29 mouse cellular contexts compared by ENCODE assay signal in genomic region chr14:47521609-47522008, GRCm38 (mm10). TPM values are rescaled to one million over a fixed set of nuclear protein-coding genes. Genes with fewer than 3 reads are reported as not detected.
A peak's percentile ranks its signal among the peaks of the same experiment; 100 is the strongest.
DNase-seq lines count a peak whose midpoint lies in the region; ATAC-seq and TF ChIP-seq lines count a peak whose summit lies in the region.
"Had no signal": no experiment of that assay in that cellular context is flagged by ENCODE, and none has a peak within 500 bp of the region (broad histone marks: within the 10 kb centered on the region; RNA-seq: fewer than 3 reads in every experiment).

No protein-coding gene starts in this region.

- 81% methylated on average over 1 of the region's 1 CpGs for WGBS in heart, embryonic 10.5 days
- WGBS in liver, adult 2 months = 100% methylated on average over 1 of the region's 1 CpGs
- WGBS in liver, embryonic 11.5 days = 65% methylated on average over 1 of the region's 1 CpGs
- WGBS in liver, embryonic 16.5 days (ENCODE audit: insufficient replicate concordance) = 44% methylated on average over 1 of the region's 1 CpGs
- 91% methylated on average over 1 of the region's 1 CpGs for WGBS in kidney, embryonic 16.5 days

- peaks cover 50% of the 10 kb centered on the region for H3K79me2 ChIP-seq in liver, adult 2 months (ENCODE audit: control insufficient read depth, insufficient read depth, low read length)

- peak overlapping the region; percentile 50 for H3K4me2 ChIP-seq in liver, embryonic 11.5 days
- H3K4me2 ChIP-seq in liver, embryonic 16.5 days (ENCODE audit: low read depth, low read length) = peak overlapping the region; percentile 63
- no peak overlapping the region for H3K4me2 ChIP-seq in kidney, embryonic 16.5 days (replicated peaks; ENCODE audit: low read depth, low read length)
- H3K4me2 ChIP-seq: embryonic facial prominence, embryonic 13.5 days; forebrain, embryonic 13.5 days; heart, embryonic 15.5 days; hindbrain, embryonic 13.5 days; lung, embryonic 15.5 days; midbrain, embryonic 11.5 days; neural tube, embryonic 13.5 days had no signal

- peak overlapping the region; percentile 67; the same call in 1 of the 2 replicates for H3K27ac ChIP-seq in heart, embryonic 10.5 days
- H3K27ac ChIP-seq in liver, adult 2 months (replicated peaks; ENCODE audit: insufficient read depth, low read depth, low read length) = peak overlapping the region; percentile 55
- peak overlapping the region; percentile 91 for H3K27ac ChIP-seq in liver, embryonic 11.5 days (ENCODE audit: low read depth, low read length)
- peak overlapping the region; percentile 99 for H3K27ac ChIP-seq in liver, embryonic 16.5 days (ENCODE audit: low read length)
- H3K27ac ChIP-seq in kidney, embryonic 16.5 days (ENCODE audit: low read length) = no peak overlapping the region
- H3K27ac ChIP-seq: embryonic facial prominence, embryonic 13.5 days; forebrain, embryonic 13.5 days; heart, embryonic 15.5 days; hindbrain, embryonic 13.5 days; lung, embryonic 15.5 days; neural tube, embryonic 13.5 days had no signal

- H3K4me1 ChIP-seq in heart, embryonic 10.5 days = peaks cover 24% of the 10 kb centered on the region
- peaks cover 19% of the 10 kb centered on the region for H3K4me1 ChIP-seq in liver, adult 2 months (ENCODE audit: control insufficient read depth, insufficient read depth, low read length)
- peaks cover 40% of the 10 kb centered on the region for H3K4me1 ChIP-seq in liver, embryonic 11.5 days (replicated peaks; ENCODE audit: control insufficient read depth, insufficient read depth, low read length)
- peaks cover 77% of the 10 kb centered on the region for H3K4me1 ChIP-seq in liver, embryonic 16.5 days (ENCODE audit: control insufficient read depth, low read depth, low read length)
- no peaks in the 10 kb centered on the region for H3K4me1 ChIP-seq in kidney, embryonic 16.5 days (ENCODE audit: insufficient read depth, low read length)
- H3K4me1 ChIP-seq: embryonic facial prominence, embryonic 13.5 days; forebrain, embryonic 13.5 days; hindbrain, embryonic 13.5 days; neural tube, embryonic 13.5 days had no signal

- H3K36me3 ChIP-seq in heart, embryonic 10.5 days = no peaks in the 10 kb centered on the region
- H3K36me3 ChIP-seq in liver, adult 2 months (ENCODE audit: control insufficient read depth, insufficient read depth, low read length) = no peaks in the 10 kb centered on the region
- no peaks in the 10 kb centered on the region for H3K36me3 ChIP-seq in liver, embryonic 11.5 days (ENCODE audit: control insufficient read depth, insufficient read depth, low read length)
- H3K36me3 ChIP-seq in liver, embryonic 16.5 days (ENCODE audit: control insufficient read depth, insufficient read depth) = no peaks in the 10 kb centered on the region
- H3K36me3 ChIP-seq in kidney, embryonic 16.5 days (ENCODE audit: insufficient read depth, low read length) = no peaks in the 10 kb centered on the region
- H3K36me3 ChIP-seq: embryonic facial prominence, embryonic 13.5 days; heart, embryonic 15.5 days; hindbrain, embryonic 13.5 days; lung, embryonic 15.5 days; neural tube, embryonic 13.5 days had no signal

- H3K4me3 ChIP-seq in heart, embryonic 10.5 days = no peak overlapping the region
- H3K4me3 ChIP-seq in liver, adult 2 months (ENCODE audit: insufficient read depth, low read depth, low read length) = no peak overlapping the region
- no peak overlapping the region for H3K4me3 ChIP-seq in liver, embryonic 11.5 days (ENCODE audit: low read depth, low read length)
- no peak overlapping the region; the same call in 1 of the 2 replicates for H3K4me3 ChIP-seq in liver, embryonic 16.5 days (ENCODE audit: low read depth, low read length)
- no peak overlapping the region for H3K4me3 ChIP-seq in kidney, embryonic 16.5 days (ENCODE audit: low read length)
- H3K4me3 ChIP-seq: embryonic facial prominence, embryonic 13.5 days; forebrain, embryonic 13.5 days; heart, embryonic 15.5 days; hindbrain, embryonic 13.5 days; lung, embryonic 15.5 days; myocyte; neural tube, embryonic 13.5 days had no signal

- no peak for TF ChIP-seq CTCF in liver, adult 2 months (IDR thresholded peaks at IDR 0.05; ENCODE audit: low read depth, low read length)

- no peak overlapping the region for H3K9ac ChIP-seq in liver, adult 2 months (ENCODE audit: low read depth, low read length)
- H3K9ac ChIP-seq in liver, embryonic 11.5 days (ENCODE audit: low read depth, low read length) = no peak overlapping the region
- H3K9ac ChIP-seq in liver, embryonic 16.5 days (ENCODE audit: low read depth, low read length) = peak overlapping the region; percentile 65
- no peak overlapping the region for H3K9ac ChIP-seq in kidney, embryonic 16.5 days (replicated peaks; ENCODE audit: low read length)
- H3K9ac ChIP-seq: embryonic facial prominence, embryonic 13.5 days; forebrain, embryonic 13.5 days; heart, embryonic 15.5 days; hindbrain, embryonic 13.5 days; lung, embryonic 15.5 days; neural tube, embryonic 13.5 days had no signal

- no peaks in the 10 kb centered on the region for H3K9me3 ChIP-seq in heart, embryonic 10.5 days
- no peaks in the 10 kb centered on the region for H3K9me3 ChIP-seq in liver, embryonic 11.5 days (ENCODE audit: control insufficient read depth, low read length)
- no peaks in the 10 kb centered on the region for H3K9me3 ChIP-seq in liver, embryonic 16.5 days (replicated peaks; ENCODE audit: control insufficient read depth, low read length)
- no peaks in the 10 kb centered on the region for H3K9me3 ChIP-seq in kidney, embryonic 16.5 days (ENCODE audit: low read length)
- H3K9me3 ChIP-seq: embryonic facial prominence, embryonic 13.5 days; forebrain, embryonic 13.5 days; heart, embryonic 15.5 days; hindbrain, embryonic 13.5 days; lung, embryonic 15.5 days; neural tube, embryonic 13.5 days had no signal

- DNase-seq in heart, embryonic 10.5 days (ENCODE audit: low spot score) = no peak
- no peak for DNase-seq in heart, postnatal 4 days
- no peak for DNase-seq in liver, adult 2 months (ENCODE audit: extremely low read depth, low read depth, low spot score)
- DNase-seq in liver = no peak
- DNase-seq in liver, embryonic 11.5 days (ENCODE audit: low spot score) = no peak
- no peak for DNase-seq in urinary bladder, postnatal 36 days (ENCODE audit: low spot score in 2 of 2)
- DNase-seq: adrenal gland, postnatal 14 days; cerebellum, adult 11-12 months; cerebellum, adult 9-11 months; gastrocnemius, postnatal 14 days; heart, postnatal 36 days; kidney, adult 9 months; kidney, postnatal 14 days; left cerebral cortex, postnatal 4 days; thymus, postnatal 14 days had no signal

- no peak for ATAC-seq in liver, embryonic 11.5 days (replicated peaks; ENCODE audit: low FRiP score)
- peak; percentile 54 for ATAC-seq in liver, embryonic 16.5 days (ENCODE audit: low read depth)
- ATAC-seq in kidney, embryonic 16.5 days (ENCODE audit: low FRiP score, low TSS enrichment) = no peak
- ATAC-seq: forebrain, embryonic 13.5 days; intestine, postnatal 0 days; midbrain, embryonic 16.5 days; Patski had no signal

- no peak for TF ChIP-seq POLR2A in liver, adult 2 months (IDR thresholded peaks at IDR 0.05; ENCODE audit: extremely low read depth, insufficient read depth, low read length)

- H3K27me3 ChIP-seq in heart, embryonic 10.5 days (ENCODE audit: insufficient read depth, poor library complexity, severe bottlenecking) = no peaks in the 10 kb centered on the region
- no peaks in the 10 kb centered on the region for H3K27me3 ChIP-seq in liver, adult 2 months (ENCODE audit: control insufficient read depth, insufficient read depth, low read length)
- no peaks in the 10 kb centered on the region for H3K27me3 ChIP-seq in liver, embryonic 11.5 days (replicated peaks; ENCODE audit: control insufficient read depth, insufficient read depth, low read length)
- no peaks in the 10 kb centered on the region for H3K27me3 ChIP-seq in liver, embryonic 16.5 days (ENCODE audit: control insufficient read depth, insufficient read depth, low read depth, low read length)
- no peaks in the 10 kb centered on the region for H3K27me3 ChIP-seq in kidney, embryonic 16.5 days (ENCODE audit: insufficient read depth, low read length)
- H3K27me3 ChIP-seq: CH12.LX; embryonic facial prominence, embryonic 13.5 days; forebrain, embryonic 13.5 days; heart, embryonic 15.5 days; hindbrain, embryonic 13.5 days; lung, embryonic 15.5 days; neural tube, embryonic 13.5 days; Patski had no signal

RNA-seq across cellular contexts. Expression of gene Atg14, which starts 48.8 kb away (rescaled TPM):
- polyA plus RNA-seq in heart, embryonic 10.5 days (2016; fragmentation: Nextera tagmentation; extraction: Ambion mirVana) = 10.6 and 11.7 TPM in 2 replicates
- 1 to 10 TPM; 6.9 to 7.0 TPM for total RNA-seq in heart, postnatal 4 days (2021)
- total RNA-seq in liver, adult 2 months (2014; rRNA removed) = 13.0 and 13.5 TPM in 2 replicates
- 7.4 and 8.9 TPM in 2 replicates for polyA plus RNA-seq in liver, adult 2 months (2012; rRNA removed)
- 9.8 and 10.2 TPM in 2 replicates for polyA plus RNA-seq in liver, embryonic 11.5 days (2014; fragmentation: Nextera tagmentation; extraction: Ambion mirVana)
- polyA plus RNA-seq in liver, embryonic 16.5 days (2015; fragmentation: Nextera tagmentation; extraction: Ambion mirVana) = 9.4 and 9.7 TPM in 2 replicates
- 17.8 and 18.3 TPM in 2 replicates for polyA plus RNA-seq in kidney, embryonic 16.5 days (2015; fragmentation: Nextera tagmentation; extraction: Ambion mirVana)
